Mouse (Mus musculus): ENCODE results near the gene Capn12. TPM values are rescaled to one million over a fixed set of nuclear protein-coding genes. Genes with fewer than 3 reads are reported as not detected.

The Capn12 gene
- 1.0 TPM for polyA plus RNA-seq (2014; fragmentation: Illumina TruSeq; extraction: RNeasy Lipid Tissue Mini Kit (QIAGEN cat#74804); ENCODE audit: low read depth, low replicate concordance)

DNA sequence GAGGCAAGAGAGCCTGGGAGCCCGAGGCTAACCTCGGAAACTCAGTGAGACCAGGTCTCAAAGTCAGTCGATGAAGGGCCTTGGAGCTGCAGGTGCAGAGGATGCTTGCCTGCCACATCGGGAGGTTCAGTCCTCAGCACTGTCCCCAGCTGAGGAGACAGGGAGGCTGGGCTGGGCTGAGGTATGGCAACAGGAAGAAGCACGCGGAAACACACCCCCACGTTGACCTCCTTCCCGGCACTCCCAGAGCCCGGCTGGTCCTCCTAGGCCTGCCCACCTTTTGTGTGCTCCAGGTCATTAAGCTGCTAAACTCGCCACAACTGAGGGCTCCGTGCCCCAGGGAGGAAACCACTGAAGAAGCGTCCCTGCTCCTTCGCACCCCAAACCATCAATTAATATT, at the start of gene Capn12:
Gene Capn12 (plus strand): TSS at position 224 of the 400 bp plus-strand sequence.

GRCm38 (mm10) chr7:28833723-28834347, 47.4 kb upstream of the Capn12 start, which contains the start of gene Lgals4:
TSS of gene Lgals4 (plus strand) at chr7:28833854.

GRCm38 (mm10) chr7:28863540-28863939, 17.7 kb upstream of the Capn12 start, which contains the start of gene Lgals7:
TSS of gene Lgals7 (plus strand) at chr7:28863853.

Other genes with a start within 250 kb of the Capn12 start
- gene Fbxo27, start 188.6 kb upstream of the Capn12 start, polyA plus RNA-seq (2014; fragmentation: Illumina TruSeq; extraction: RNeasy Lipid Tissue Mini Kit (QIAGEN cat#74804); ENCODE audit: low read depth, low replicate concordance) = 0.76 TPM
- 1.4 TPM for gene Fbxo17, start 164.6 kb upstream of the Capn12 start, polyA plus RNA-seq (2014; fragmentation: Illumina TruSeq; extraction: RNeasy Lipid Tissue Mini Kit (QIAGEN cat#74804); ENCODE audit: low read depth, low replicate concordance)
- gene Mrps12, start 139.6 kb upstream of the Capn12 start, polyA plus RNA-seq (2014; fragmentation: Illumina TruSeq; extraction: RNeasy Lipid Tissue Mini Kit (QIAGEN cat#74804); ENCODE audit: low read depth, low replicate concordance) = 85.7 TPM
- 13.4 TPM for gene Sars2, start 139.4 kb upstream of the Capn12 start, polyA plus RNA-seq (2014; fragmentation: Illumina TruSeq; extraction: RNeasy Lipid Tissue Mini Kit (QIAGEN cat#74804); ENCODE audit: low read depth, low replicate concordance)
- gene Ccer2, start 125.2 kb upstream of the Capn12 start, polyA plus RNA-seq (2014; fragmentation: Illumina TruSeq; extraction: RNeasy Lipid Tissue Mini Kit (QIAGEN cat#74804); ENCODE audit: low read depth, low replicate concordance) = not detected
- gene Sirt2, start 114.7 kb upstream of the Capn12 start, polyA plus RNA-seq (2014; fragmentation: Illumina TruSeq; extraction: RNeasy Lipid Tissue Mini Kit (QIAGEN cat#74804); ENCODE audit: low read depth, low replicate concordance) = 109 TPM
- 32.4 TPM for gene Nfkbib, start 113.9 kb upstream of the Capn12 start, polyA plus RNA-seq (2014; fragmentation: Illumina TruSeq; extraction: RNeasy Lipid Tissue Mini Kit (QIAGEN cat#74804); ENCODE audit: low read depth, low replicate concordance)
- 2.2 TPM for gene Rinl, start 92.5 kb upstream of the Capn12 start, polyA plus RNA-seq (2014; fragmentation: Illumina TruSeq; extraction: RNeasy Lipid Tissue Mini Kit (QIAGEN cat#74804); ENCODE audit: low read depth, low replicate concordance)
- 198 TPM for gene Hnrnpl, start 72.9 kb upstream of the Capn12 start, polyA plus RNA-seq (2014; fragmentation: Illumina TruSeq; extraction: RNeasy Lipid Tissue Mini Kit (QIAGEN cat#74804); ENCODE audit: low read depth, low replicate concordance)
- 2,567 TPM for gene Ech1, start 56.2 kb upstream of the Capn12 start, polyA plus RNA-seq (2014; fragmentation: Illumina TruSeq; extraction: RNeasy Lipid Tissue Mini Kit (QIAGEN cat#74804); ENCODE audit: low read depth, low replicate concordance)
- 109 TPM for gene Lgals4, start 47.6 kb upstream of the Capn12 start, polyA plus RNA-seq (2014; fragmentation: Illumina TruSeq; extraction: RNeasy Lipid Tissue Mini Kit (QIAGEN cat#74804); ENCODE audit: low read depth, low replicate concordance)
- gene Lgals7, start 17.6 kb upstream of the Capn12 start, polyA plus RNA-seq (2014; fragmentation: Illumina TruSeq; extraction: RNeasy Lipid Tissue Mini Kit (QIAGEN cat#74804); ENCODE audit: low read depth, low replicate concordance) = 1.3 TPM
- 91.4 TPM for gene Actn4, start 80.9 kb downstream of the Capn12 start, polyA plus RNA-seq (2014; fragmentation: Illumina TruSeq; extraction: RNeasy Lipid Tissue Mini Kit (QIAGEN cat#74804); ENCODE audit: low read depth, low replicate concordance)
- gene Eif3k, start 100.4 kb downstream of the Capn12 start, polyA plus RNA-seq (2014; fragmentation: Illumina TruSeq; extraction: RNeasy Lipid Tissue Mini Kit (QIAGEN cat#74804); ENCODE audit: low read depth, low replicate concordance) = 233 TPM
- gene Map4k1, start 100.6 kb downstream of the Capn12 start, polyA plus RNA-seq (2014; fragmentation: Illumina TruSeq; extraction: RNeasy Lipid Tissue Mini Kit (QIAGEN cat#74804); ENCODE audit: low read depth, low replicate concordance) = 2.0 TPM
- 0.05 TPM for gene Ryr1, start 243.8 kb downstream of the Capn12 start, polyA plus RNA-seq (2014; fragmentation: Illumina TruSeq; extraction: RNeasy Lipid Tissue Mini Kit (QIAGEN cat#74804); ENCODE audit: low read depth, low replicate concordance)

Data from heart, adult 10 weeks (tissue).